Mouse (Mus musculus) adrenal gland, adult 18-20 months (tissue): ENCODE data around the gene Nfatc4. TPM values are rescaled to one million over a fixed set of nuclear protein-coding genes. Genes with fewer than 3 reads are reported as not detected.
A peak's percentile ranks its signal among the peaks of the same experiment; 100 is the strongest.

ENCODE experiments used
- DNase-seq, 2 experiments: peaks; one replicate each; pipeline ENCODE4 v3.0.0; 2021 to 2022; ENCODE audit warnings: low spot score in 2 of 2
- total RNA-seq, 2 experiments: library from RNA; stranded (reverse); gene quantifications; 1 replicate in 1 of 2; 2 replicates in 1 of 2; pipeline ENCODE4 v1.2.3; 2021

The Nfatc4 gene
- total RNA-seq, 2 experiments from 2014 or later = 17.4 to 21.4 TPM

- peak; percentile 0 to 10 for DNase-seq
Measured at GRCm38 (mm10) chr14:55819845-55820405, 3.0 kb upstream of the Nfatc4 start.

- peak; percentile 1 to 14 for DNase-seq
Measured at GRCm38 (mm10) chr14:55820576-55820975, 2.4 kb upstream of the Nfatc4 start.

- peak; percentile 65 to 75 for DNase-seq
Measured at GRCm38 (mm10) chr14:55822435-55822990, 431 bp upstream of the Nfatc4 start.

- peak; percentile 25 to 33 for DNase-seq
Measured at GRCm38 (mm10) chr14:55824001-55824480, 1.1 kb downstream of the Nfatc4 start.

- peak; percentile 11 to 23 for DNase-seq
Measured at GRCm38 (mm10) chr14:55824481-55825215, 1.7 kb downstream of the Nfatc4 start.

GRCm38 (mm10) chr14:55825216-55826051, 2.5 kb downstream of the Nfatc4 start:
- peak; percentile 12 to 25 for DNase-seq

- DNase-seq = peak in 1 of 2 experiments; percentile 2
Measured at GRCm38 (mm10) chr14:55826142-55826541, 3.2 kb downstream of the Nfatc4 start.

- DNase-seq = peak; percentile 3 to 23
Measured at GRCm38 (mm10) chr14:55826551-55827340, 3.8 kb downstream of the Nfatc4 start.

- DNase-seq = peak in 1 of 2 experiments; percentile 16
Measured at GRCm38 (mm10) chr14:55828716-55829263, 5.8 kb downstream of the Nfatc4 start.

- DNase-seq = peak in 1 of 2 experiments; percentile 16
Measured at GRCm38 (mm10) chr14:55829854-55830253, 6.9 kb downstream of the Nfatc4 start.

- peak in 1 of 2 experiments; percentile 11 for DNase-seq
Measured at GRCm38 (mm10) chr14:55830331-55830730, 7.4 kb downstream of the Nfatc4 start.

GRCm38 (mm10) chr14:55833126-55833525, 10.2 kb downstream of the Nfatc4 start:
- DNase-seq = no peak

GRCm38 (mm10) chr14:55834808-55835533, 12.0 kb downstream of the Nfatc4 start:
- no peak for DNase-seq

- no peak for DNase-seq
Measured at GRCm38 (mm10) chr14:55838312-55838711, 15.4 kb downstream of the Nfatc4 start.

- no peak for DNase-seq
Measured at GRCm38 (mm10) chr14:55838740-55839139, 15.8 kb downstream of the Nfatc4 start.

- no peak for DNase-seq
Measured at GRCm38 (mm10) chr14:55840853-55841366, 18.0 kb downstream of the Nfatc4 start.

GRCm38 (mm10) chr14:55842794-55843193, 19.9 kb downstream of the Nfatc4 start:
- DNase-seq = no peak

- no peak for DNase-seq
Measured at GRCm38 (mm10) chr14:55845506-55846294, 22.8 kb downstream of the Nfatc4 start.
